Mouse (Mus musculus) Muller cell, postnatal 12 days (primary cell): ENCODE results near the gene Il20rb.

Experiments
- DNase-seq: peaks from one replicate; pipeline ENCODE4 v3.0.0-alpha.2; 2015; ENCODE audit errors: inconsistent ontology term

The Il20rb gene

GRCm38 (mm10) chr9:100486431-100486830, at the start of gene Il20rb:
Gene Il20rb, minus strand, starts transcription at chr9:100486788.
- peak; percentile 21 for DNase-seq

GRCm38 (mm10) chr9:100535618-100536262, 49.2 kb upstream of the Il20rb start:
- peak; percentile 16 for DNase-seq

DNA sequence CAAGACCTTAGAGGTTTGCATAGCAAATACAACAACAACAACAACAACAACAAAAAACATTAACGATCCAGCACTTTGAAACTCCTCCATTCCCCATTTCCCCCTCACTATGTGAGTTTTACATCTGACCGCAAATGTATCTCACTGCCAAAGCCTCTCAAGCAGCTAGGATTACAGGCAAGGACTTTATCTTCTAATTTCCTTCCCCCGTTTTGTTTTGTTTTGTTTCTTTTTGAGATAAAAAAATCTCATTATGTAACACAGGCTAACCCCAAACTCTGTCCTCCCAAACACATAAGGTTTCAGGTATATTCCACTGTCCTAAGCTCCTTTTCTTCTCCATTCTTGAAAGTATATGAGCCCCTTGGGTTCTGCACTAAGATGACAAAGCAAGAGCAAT, 48.1 kb upstream of the Il20rb start:
- no peak for DNase-seq

DNA sequence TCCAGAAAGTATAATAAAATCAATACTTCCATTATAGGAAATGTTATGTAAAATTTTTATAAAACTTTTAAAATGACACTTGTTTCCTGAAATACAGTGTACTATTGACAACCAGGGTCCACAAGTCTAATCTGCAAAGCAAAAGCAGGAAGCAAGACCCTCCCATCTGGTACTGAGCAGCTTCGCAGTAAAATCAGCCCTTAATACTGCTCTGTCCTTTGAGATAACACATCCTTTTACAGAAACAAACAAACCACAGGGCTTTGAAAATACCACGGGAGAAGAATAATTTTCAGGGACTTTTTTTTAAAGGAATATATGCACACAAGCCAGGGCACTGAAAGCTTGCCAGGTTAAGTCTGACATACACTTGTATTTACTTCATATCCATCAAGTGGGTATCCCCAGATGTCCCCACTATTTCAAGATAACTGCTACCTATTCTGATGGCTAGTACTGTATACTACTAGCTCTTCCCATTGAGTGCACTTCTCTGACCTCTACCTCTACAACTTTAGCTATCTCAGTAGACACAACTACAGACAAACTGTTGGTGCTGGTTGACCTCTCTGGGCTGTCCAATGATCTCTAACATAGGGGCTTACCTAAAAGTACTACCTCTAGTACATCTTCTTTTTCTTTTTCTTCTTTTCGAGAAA, 46.4 kb upstream of the Il20rb start:
- DNase-seq = no peak

GRCm38 (mm10) chr9:100531296-100531695, 44.7 kb upstream of the Il20rb start:
- peak; percentile 71 for DNase-seq

- no peak for DNase-seq
Observed at GRCm38 (mm10) chr9:100525225-100525624, 38.6 kb upstream of the Il20rb start.

DNA sequence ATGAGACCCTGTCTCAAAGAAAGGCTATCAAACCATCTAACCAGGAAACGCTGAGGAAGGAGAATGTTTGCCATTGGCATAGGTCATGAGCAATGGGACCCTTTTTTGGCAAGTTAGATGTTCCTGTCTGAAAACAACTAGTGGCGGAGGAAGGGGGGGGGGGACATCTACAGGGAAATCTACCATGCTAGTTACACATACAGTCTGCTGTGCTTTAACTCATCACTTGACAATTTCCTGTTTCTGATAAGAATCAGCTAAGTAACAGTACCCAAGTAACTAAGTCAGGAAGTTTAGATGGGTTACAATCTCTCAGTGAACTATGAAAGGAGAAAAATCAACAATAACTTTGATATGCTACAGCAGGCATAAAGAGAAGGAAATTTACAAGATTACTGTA, 35.4 kb upstream of the Il20rb start:
- DNase-seq = no peak

DNA sequence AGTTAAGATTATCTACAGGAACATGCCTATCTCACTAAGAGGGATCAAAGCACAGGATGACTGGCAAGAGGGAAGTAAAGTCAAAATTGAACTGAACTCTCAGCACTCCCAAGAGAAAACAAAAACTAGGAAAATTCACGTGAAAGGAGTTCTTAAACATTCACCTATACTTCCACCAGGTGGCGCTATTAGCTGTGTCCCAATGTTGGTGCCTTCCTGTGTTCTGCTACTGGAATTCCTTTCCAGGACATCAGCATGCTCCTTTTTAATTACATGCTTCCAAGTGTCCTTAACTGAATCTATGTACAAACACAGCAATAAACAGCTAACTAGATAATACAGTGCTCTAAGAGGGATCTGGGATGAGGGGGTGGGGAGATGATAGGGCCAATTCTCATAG, 34.0 kb upstream of the Il20rb start:
- peak; percentile 67 for DNase-seq

DNA sequence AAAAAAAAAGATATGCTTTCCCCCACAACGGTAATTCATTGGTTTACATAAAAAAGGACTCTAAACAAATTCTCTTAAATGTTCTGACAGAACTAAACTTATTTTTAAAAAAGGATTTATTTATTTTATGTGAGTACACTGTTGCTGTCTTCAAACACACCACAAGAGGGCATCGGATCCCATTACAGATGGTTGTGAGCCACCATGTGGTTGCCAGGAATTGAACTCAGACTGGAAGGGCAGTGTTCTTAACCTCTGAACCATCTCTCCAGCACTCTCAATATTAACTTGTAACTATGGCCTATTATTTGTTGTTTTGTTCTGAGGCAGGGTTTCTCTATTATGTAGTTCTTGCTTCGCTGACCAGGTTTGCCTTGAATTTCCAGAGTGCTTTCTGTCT, 33.4 kb upstream of the Il20rb start:
- no peak for DNase-seq

GRCm38 (mm10) chr9:100507581-100507980, 21.0 kb upstream of the Il20rb start:
- no peak for DNase-seq

DNA sequence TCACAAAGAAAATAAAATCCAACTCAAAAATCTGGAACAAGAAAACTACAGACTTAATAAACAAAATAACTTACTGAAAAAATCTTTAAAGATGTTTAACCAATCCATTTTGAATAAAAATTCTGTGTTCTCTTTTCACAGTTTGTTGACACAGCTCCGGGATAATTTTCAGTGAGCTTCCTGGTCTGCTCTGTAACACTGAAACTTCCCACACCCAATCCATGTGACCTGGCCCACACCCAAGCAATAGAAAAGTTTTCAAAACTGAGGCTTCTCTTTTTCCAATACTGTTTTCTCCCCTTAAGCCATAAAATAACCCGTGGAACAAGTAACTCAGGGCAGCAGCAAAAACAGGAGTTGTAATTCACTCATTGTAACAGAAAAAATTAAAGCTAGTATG, 20.1 kb upstream of the Il20rb start:
- DNase-seq = no peak

- DNase-seq = no peak
Observed at GRCm38 (mm10) chr9:100505498-100505897, 18.9 kb upstream of the Il20rb start.

DNA sequence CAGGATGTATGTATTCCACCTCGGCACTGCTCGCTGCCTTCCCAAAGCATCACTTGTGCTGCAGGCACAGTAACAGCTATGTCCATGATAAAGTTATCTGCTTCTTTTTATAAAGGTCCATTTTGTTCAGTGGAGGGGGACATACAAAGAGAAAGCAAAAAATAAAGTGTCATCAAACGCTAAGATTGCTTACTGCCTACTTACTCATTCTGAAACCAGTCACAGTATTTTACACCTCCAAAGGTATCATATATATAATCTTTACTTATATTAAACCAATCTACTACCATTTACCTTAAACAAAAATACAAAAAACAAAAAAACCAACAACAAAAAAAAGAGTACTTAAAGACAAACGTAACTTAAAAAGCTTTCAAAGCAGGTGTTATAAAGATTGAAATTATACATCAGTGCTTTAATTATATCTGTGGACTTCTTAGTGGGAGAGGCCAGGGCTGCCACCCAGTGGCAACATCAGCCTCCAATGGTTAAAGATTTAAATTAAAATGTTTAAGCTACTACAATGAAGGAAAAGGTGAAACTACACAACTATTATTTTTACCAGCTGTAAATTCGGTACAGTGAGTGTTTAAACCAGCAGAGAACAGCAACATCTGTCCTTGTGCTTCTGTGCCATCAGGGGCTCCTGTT, 7.1 kb upstream of the Il20rb start:
- DNase-seq = no peak

DNA sequence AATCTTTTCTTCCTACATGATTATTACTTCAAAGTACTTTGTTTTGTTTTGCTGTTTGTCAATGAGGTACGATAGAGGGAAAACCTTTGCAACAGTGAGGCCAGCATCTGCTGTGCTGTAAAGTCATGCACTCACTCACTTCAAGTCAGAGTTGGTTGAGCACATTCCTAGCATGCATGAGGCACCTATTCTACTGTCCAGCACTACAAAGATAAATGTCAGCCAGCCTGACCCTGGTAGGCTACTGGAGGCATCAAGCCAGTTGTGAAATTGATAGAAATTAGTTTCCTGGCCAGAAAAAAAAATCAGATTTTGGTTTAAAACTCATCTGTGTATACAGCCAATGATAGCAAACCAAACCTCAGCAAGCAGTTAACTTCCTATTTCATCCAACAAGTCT, 4.8 kb upstream of the Il20rb start:
- DNase-seq = no peak

DNA sequence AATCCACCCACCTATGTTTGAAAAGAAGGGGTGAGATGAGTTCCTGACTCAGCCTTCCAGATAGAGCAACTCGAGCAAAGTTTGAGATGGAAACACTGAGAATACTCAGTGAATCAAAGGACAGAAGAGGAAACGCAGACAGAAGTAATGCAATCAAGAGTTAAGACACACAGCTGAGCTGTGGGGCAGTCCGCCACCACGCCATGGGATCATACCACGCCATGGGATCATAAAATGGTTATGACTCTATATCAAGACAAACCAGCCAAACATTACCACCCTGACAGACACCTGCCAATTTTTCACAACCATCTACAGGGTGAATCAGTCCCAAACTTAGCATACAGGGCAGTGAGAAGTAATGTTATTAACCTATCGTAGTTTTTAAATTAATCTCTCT, 2.4 kb upstream of the Il20rb start:
- DNase-seq = no peak

- no peak for DNase-seq
Observed at GRCm38 (mm10) chr9:100488056-100488713, 1.6 kb upstream of the Il20rb start.

GRCm38 (mm10) chr9:100483318-100483717, 3.3 kb downstream of the Il20rb start:
- no peak for DNase-seq

DNA sequence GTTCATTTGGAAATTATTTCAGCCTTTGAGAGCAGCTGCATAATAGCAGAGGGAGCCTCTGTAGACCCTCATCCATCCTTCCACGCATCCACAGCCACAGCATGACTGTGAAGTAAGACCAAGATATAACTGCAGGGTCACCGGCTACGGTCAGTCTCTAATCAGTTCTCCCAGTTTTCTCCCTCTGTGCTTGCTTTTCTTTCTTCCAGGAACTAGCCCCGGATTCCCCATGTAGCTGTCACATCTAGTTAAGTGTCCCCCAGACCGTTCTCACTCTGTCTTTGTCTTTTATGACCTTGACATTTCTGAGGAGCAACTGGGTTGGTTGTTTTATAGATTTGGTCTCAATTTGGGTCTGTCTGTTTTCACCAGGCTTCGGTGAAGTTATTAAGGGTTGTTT, 5.0 kb downstream of the Il20rb start:
- no peak for DNase-seq

GRCm38 (mm10) chr9:100474056-100474455, 12.5 kb downstream of the Il20rb start:
- no peak for DNase-seq

DNA sequence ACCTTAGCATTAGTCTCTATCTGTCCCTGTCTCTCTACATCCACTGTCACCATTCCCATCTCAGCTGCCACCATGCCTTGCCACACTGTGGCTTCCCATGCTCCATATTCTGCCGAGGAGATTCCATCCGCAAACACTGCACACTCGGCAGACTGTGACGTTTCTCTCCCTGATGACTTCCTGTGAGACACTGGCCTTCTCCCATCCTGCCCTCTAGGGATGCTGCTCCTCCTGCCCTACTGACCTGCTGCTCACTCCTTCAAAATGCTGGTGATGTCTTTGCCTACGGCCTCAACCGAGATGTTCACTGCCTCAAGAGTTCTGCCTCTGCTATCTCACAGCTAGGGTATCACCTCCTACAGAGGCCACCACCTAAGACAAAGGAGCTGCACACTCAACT, 13.2 kb downstream of the Il20rb start:
- DNase-seq = no peak

DNA sequence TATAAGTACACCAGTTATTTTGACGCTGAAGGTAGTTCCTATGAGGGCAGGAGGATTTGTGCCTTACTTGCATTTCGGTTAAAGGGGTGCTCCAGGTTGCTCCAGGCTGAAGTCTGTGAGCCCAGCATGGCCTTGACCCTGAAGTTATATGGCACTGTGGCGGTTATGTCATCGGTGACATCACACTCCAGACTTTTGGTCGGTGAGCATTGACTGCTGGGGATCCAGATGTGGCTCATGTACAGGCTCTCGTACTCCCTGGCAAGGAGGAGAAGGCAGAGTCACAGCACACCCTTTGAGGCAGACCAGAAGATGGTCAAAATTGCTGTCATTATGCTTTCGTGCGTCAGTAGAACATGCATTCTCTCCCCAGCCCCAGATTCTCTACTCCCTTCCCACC, 13.7 kb downstream of the Il20rb start:
- DNase-seq = no peak

DNA sequence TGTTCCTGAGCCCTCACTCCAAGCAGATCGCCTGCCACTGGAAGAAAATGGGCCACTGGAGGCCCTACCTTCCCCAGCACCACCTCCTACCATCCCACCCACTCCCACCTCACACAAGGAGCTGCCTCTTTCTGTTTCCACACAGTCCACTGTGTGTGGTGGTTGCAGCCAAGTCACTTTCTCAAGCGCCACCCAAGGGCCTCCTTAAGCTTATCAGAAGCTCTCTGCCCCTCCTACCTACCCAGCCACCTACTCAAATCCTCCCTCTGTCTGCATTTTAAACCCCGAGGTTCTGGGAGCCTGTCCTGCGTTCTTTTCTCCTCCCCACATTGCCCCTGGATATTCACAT, 15.0 kb downstream of the Il20rb start:
- no peak for DNase-seq
